Comparison of ENCODE assay signal across 7 mouse cellular contexts in the genomic region with DNA sequence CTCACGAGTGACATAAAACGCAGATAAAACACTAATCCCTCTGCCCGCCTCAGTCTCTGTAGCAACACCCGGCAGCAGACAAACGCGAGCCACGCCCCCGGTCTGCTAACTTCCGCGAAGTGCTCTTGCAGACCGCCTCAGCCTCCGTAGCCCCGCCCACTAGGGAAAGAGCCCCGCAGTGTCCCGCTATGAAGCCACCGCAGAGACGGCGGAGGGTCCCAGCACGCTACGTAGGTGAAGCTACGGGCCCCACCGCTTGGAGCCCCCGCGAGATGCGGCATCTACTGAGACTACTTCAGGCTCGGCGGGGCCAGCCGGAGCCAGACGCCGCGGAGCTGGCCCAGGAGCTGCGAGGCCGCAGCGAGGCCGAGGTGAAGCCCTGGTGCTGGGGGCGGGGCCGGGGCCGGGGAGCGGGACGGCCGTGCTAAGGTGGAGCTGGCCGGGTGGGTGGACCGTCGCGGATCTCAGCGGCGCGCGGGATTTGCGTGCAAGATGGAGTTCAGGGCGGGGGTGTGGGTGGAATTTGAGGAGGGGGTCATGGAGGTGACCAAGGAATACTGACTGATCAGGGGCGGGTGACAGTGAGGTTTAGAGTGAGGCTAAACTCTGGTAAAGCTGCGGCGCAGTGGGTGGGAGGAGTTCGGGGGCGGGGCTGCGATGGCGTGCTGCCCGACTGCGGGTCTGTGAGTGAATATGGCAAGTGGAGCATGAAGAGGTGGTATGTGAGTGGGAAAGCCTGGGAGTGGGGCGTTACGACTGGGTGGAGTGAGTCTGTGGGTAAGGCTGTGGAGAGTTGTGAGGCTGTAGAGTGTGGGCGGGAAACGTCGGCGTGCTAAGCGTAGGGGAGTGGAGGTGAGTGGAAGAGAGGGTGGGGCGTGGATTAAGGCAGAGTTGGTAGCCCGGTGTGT. TPM values are rescaled to one million over a fixed set of nuclear protein-coding genes. Genes with fewer than 3 reads are reported as not detected.
DNase-seq lines count a peak whose midpoint lies in the region; ATAC-seq lines count a peak whose summit lies in the region.

Snapc2 (plus strand) TSS at position 147 of the 908 bp plus-strand sequence.

- peak within 1 kb of the TSS; percentile 86 for H3K4me3 ChIP-seq in embryonic facial prominence, embryonic 10.5 days
- peak within 1 kb of the TSS; percentile 82 for H3K4me3 ChIP-seq in limb, embryonic 11.5 days (ENCODE audit: low read depth, low read length)
- H3K4me3 ChIP-seq in midbrain, embryonic 14.5 days (replicated peaks; ENCODE audit: low read depth, low read length): peak within 1 kb of the TSS; percentile 92

- peak; percentile 98 for DNase-seq in adrenal gland, postnatal 10 days
- DNase-seq in embryonic facial prominence, embryonic 10.5 days (ENCODE audit: low spot score): peak; percentile 95
- DNase-seq in kidney, adult 18-20 months: peak; percentile 99
- peak; percentile 97 for DNase-seq in limb, embryonic 11.5 days (ENCODE audit: low spot score)
- peak; percentile 98 for DNase-seq in midbrain, embryonic 14.5 days
- peak; percentile 90 to 98 for DNase-seq in spleen, adult 18-20 months

- peaks cover 21% of the 10 kb centered on the region for H3K27me3 ChIP-seq in embryonic facial prominence, embryonic 10.5 days (replicated peaks; ENCODE audit: low read depth, poor library complexity, severe bottlenecking)
- no peaks in the 10 kb centered on the region for H3K27me3 ChIP-seq in limb, embryonic 11.5 days (ENCODE audit: control insufficient read depth, insufficient read depth, low read length)
- H3K27me3 ChIP-seq in midbrain, embryonic 14.5 days (ENCODE audit: control insufficient read depth, insufficient read depth, low read length): no peaks in the 10 kb centered on the region

- H3K9ac ChIP-seq in limb, embryonic 11.5 days (ENCODE audit: low read length): peak within 1 kb of the TSS; percentile 85
- H3K9ac ChIP-seq in midbrain, embryonic 14.5 days (replicated peaks; ENCODE audit: low read length): peak within 1 kb of the TSS; percentile 86

- H3K27ac ChIP-seq in embryonic facial prominence, embryonic 10.5 days (replicated peaks): peak within 1 kb of the TSS; percentile 94
- peak within 1 kb of the TSS; percentile 79; the same call in 1 of the 2 replicates for H3K27ac ChIP-seq in limb, embryonic 11.5 days (replicated peaks; ENCODE audit: low read depth, low read length)
- H3K27ac ChIP-seq in midbrain, embryonic 14.5 days (replicated peaks; ENCODE audit: low read depth, low read length): peak within 1 kb of the TSS; percentile 89

- H3K4me2 ChIP-seq in limb, embryonic 11.5 days (ENCODE audit: low read depth, severe bottlenecking): peak within 1 kb of the TSS; percentile 66
- H3K4me2 ChIP-seq in midbrain, embryonic 14.5 days (ENCODE audit: low read length): peak within 1 kb of the TSS; percentile 75

- H3K36me3 ChIP-seq in embryonic facial prominence, embryonic 10.5 days (replicated peaks): peaks cover 56% of the 10 kb centered on the region
- H3K36me3 ChIP-seq in limb, embryonic 11.5 days (ENCODE audit: control insufficient read depth, insufficient read depth, low read length): peaks cover 2% of the 10 kb centered on the region
- H3K36me3 ChIP-seq in midbrain, embryonic 14.5 days (ENCODE audit: control insufficient read depth, insufficient read depth, low read length): peaks cover 51% of the 10 kb centered on the region

- H3K9me3 ChIP-seq in embryonic facial prominence, embryonic 10.5 days: no peaks in the 10 kb centered on the region
- no peaks in the 10 kb centered on the region; the same call in 1 of the 2 replicates for H3K9me3 ChIP-seq in limb, embryonic 11.5 days (ENCODE audit: control insufficient read depth, low read length)
- no peaks in the 10 kb centered on the region for H3K9me3 ChIP-seq in midbrain, embryonic 14.5 days (ENCODE audit: control insufficient read depth, low read length)

- under 1% methylated on average over 69 of the region's 69 CpGs for WGBS in embryonic facial prominence, embryonic 10.5 days
- WGBS in limb, embryonic 11.5 days: under 1% methylated on average over 69 of the region's 69 CpGs
- WGBS in midbrain, embryonic 14.5 days: under 1% methylated on average over 69 of the region's 69 CpGs

- peak; percentile 81 for ATAC-seq in granulocyte monocyte progenitor cell, adult 5-6 weeks (replicated peaks; ENCODE audit: poor library complexity, severe bottlenecking)
- peak; percentile 89 for ATAC-seq in limb, embryonic 11.5 days (ENCODE audit: insufficient number of reproducible peaks, low FRiP score, low TSS enrichment, low read depth)
- peak; percentile 90 for ATAC-seq in midbrain, embryonic 14.5 days (ENCODE audit: low FRiP score, low TSS enrichment)

- H3K4me1 ChIP-seq in embryonic facial prominence, embryonic 10.5 days: peaks cover 58% of the 10 kb centered on the region
- H3K4me1 ChIP-seq in limb, embryonic 11.5 days (ENCODE audit: control insufficient read depth, insufficient read depth, low read length): peaks cover 21% of the 10 kb centered on the region
- H3K4me1 ChIP-seq in midbrain, embryonic 14.5 days (ENCODE audit: control insufficient read depth, insufficient read depth, low read length): peaks cover 32% of the 10 kb centered on the region

RNA-seq across cellular contexts. Expression of gene Snapc2, which starts in this region (rescaled TPM):
- 10 to 100 TPM; 21.7 to 24.4 TPM for total RNA-seq in adrenal gland, postnatal 10 days (2021)
- polyA plus RNA-seq in embryonic facial prominence, embryonic 10.5 days (2016; fragmentation: Nextera tagmentation; extraction: Ambion mirVana): 62.3 and 64.6 TPM in 2 replicates
- 14.4 and 14.5 TPM in 2 replicates for total RNA-seq in granulocyte monocyte progenitor cell, adult 5-6 weeks (2014; fragmentation: Nextera tagmentation)
- total RNA-seq in granulocyte monocyte progenitor cell, adult 5-6 weeks (2017): 12.5 and 14.5 TPM in 2 replicates
- polyA plus RNA-seq in limb, embryonic 11.5 days (2014; fragmentation: Nextera tagmentation; extraction: Ambion mirVana): 63.4 and 73.5 TPM in 2 replicates
- 58.6 and 69.4 TPM in 2 replicates for polyA plus RNA-seq in midbrain, embryonic 14.5 days (2014; fragmentation: Nextera tagmentation; extraction: Ambion mirVana)

Comparison
In these comparisons a context has a peak if more than half of its experiments do, and no peak if none do; other contexts are left out.
1. Peak in every context shown above with its lines: DNase-seq, ATAC-seq, H3K4me3 ChIP-seq and H3K27ac ChIP-seq.